Mouse (Mus musculus): Measurements from ENCODE around the gene Rpl36a. TPM values are rescaled to one million over a fixed set of nuclear protein-coding genes. Genes with fewer than 3 reads are reported as not detected.

Gene Rpl36a
- total and polyA plus RNA-seq, 3 experiments: 95.2 to 110 (median 96.5) TPM

- TF ChIP-seq POLR2A (IDR thresholded peaks at IDR 0.05; ENCODE audit: insufficient read depth, low read depth, low read length) (no peak), CTCF (IDR thresholded peaks at IDR 0.05) (no peak), EP300 (IDR thresholded peaks at IDR 0.05; ENCODE audit: insufficient read depth, low read depth, low read length) (no peak)
- intact Hi-C loops (cut with DNase I): no loop called here
- Histone ChIP-seq H3K79me2 (replicated peaks; ENCODE audit: control insufficient read depth, insufficient read depth, low read length) (no peaks in the 10 kb centered on the region), H3K9ac (ENCODE audit: low read depth, low read length) (no peak overlapping the region), H3K4me1 (ENCODE audit: control insufficient read depth, insufficient read depth, low read length) (no peaks in the 10 kb centered on the region), H3K4me3 (no peak overlapping the region), H3K27ac (no peak overlapping the region), H3K36me3 (ENCODE audit: control insufficient read depth, insufficient read depth, low read length) (no peaks in the 10 kb centered on the region), H3K27me3 (ENCODE audit: control insufficient read depth, insufficient read depth, low read length) (no peaks in the 10 kb centered on the region)
- no peak for DNase-seq
- 73% methylated on average over 4 of the region's 4 CpGs for WGBS
Measured at GRCm38 (mm10) chrX:134547330-134547729, 38.1 kb upstream of the Rpl36a start.

DNA sequence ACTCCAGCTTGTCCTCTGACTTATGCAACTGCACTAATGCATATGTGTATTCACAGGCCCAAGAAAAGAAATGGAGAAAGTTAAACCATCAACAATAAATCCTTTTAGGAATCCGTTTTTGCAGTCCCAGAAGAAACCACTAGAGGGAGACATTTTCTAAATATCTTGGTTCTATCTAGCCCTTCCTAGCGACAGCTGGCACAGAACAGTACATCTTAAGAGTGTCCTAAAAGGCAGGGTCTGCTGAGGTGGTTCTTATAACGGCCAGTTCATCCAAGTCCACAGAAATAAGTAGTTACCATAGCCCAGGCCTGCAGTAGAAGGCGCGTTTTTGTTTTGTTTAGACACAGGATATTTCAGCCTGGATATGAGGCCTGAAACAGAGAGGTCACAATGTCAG, 34.6 kb upstream of the Rpl36a start:
- no peaks in the 10 kb centered on the region for H3K36me3 ChIP-seq (ENCODE audit: control insufficient read depth, insufficient read depth, low read length)
- intact Hi-C loops (cut with DNase I): no loop called here
- H3K9ac ChIP-seq (ENCODE audit: low read depth, low read length): no peak overlapping the region
- peaks cover 2% of the 10 kb centered on the region for H3K4me1 ChIP-seq (ENCODE audit: control insufficient read depth, insufficient read depth, low read length)
- no peak overlapping the region for H3K4me3 ChIP-seq
- WGBS: 12% methylated on average over 5 of the region's 5 CpGs
- TF ChIP-seq CTCF (IDR thresholded peaks at IDR 0.05) (peak; percentile 86), POLR2A (IDR thresholded peaks at IDR 0.05; ENCODE audit: insufficient read depth, low read depth, low read length) (no peak)
- H3K27me3 ChIP-seq (ENCODE audit: control insufficient read depth, insufficient read depth, low read length): no peaks in the 10 kb centered on the region
- H3K79me2 ChIP-seq (replicated peaks; ENCODE audit: control insufficient read depth, insufficient read depth, low read length): no peaks in the 10 kb centered on the region
- H3K27ac ChIP-seq: no peak overlapping the region
- DNase-seq: peak in 1 of 2 experiments; percentile 2

DNA sequence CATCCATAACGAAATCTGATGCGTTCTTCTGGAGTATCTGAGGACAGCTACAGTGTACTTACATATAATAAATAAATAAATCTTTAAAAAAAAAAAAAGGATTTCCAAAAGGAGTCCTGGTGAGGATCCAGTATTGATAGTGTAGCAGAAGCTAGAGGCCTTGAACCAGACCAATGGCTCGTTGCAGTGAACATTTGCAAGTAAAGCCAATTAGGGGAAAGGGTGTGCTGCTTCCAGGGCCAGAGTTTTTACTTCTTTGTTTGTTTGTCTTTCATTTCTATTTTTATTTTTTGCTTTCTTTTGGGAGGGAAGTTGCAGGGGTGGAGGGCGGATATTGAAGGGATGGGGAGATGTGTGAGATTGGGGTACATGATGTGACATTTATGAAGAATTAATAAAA, 32.1 kb upstream of the Rpl36a start:
- no peak for TF ChIP-seq CTCF (IDR thresholded peaks at IDR 0.05)
- no peak for TF ChIP-seq POLR2A (IDR thresholded peaks at IDR 0.05; ENCODE audit: insufficient read depth, low read depth, low read length)
- TF ChIP-seq EP300 (IDR thresholded peaks at IDR 0.05; ENCODE audit: insufficient read depth, low read depth, low read length): no peak
- WGBS: 81% methylated on average over 4 of the region's 4 CpGs

GRCm38 (mm10) chrX:134554425-134554824, 31.0 kb upstream of the Rpl36a start:
- H3K36me3 ChIP-seq (ENCODE audit: control insufficient read depth, insufficient read depth, low read length): no peaks in the 10 kb centered on the region
- WGBS: 65% methylated on average over 6 of the region's 6 CpGs

More for the DNA sequence above, 32.1 kb upstream of the Rpl36a start:
- intact Hi-C loops (cut with DNase I): no loop called here
- Histone ChIP-seq H3K4me3 (no peak overlapping the region), H3K36me3 (ENCODE audit: control insufficient read depth, insufficient read depth, low read length) (no peaks in the 10 kb centered on the region), H3K27ac (no peak overlapping the region), H3K4me1 (ENCODE audit: control insufficient read depth, insufficient read depth, low read length) (peaks cover 2% of the 10 kb centered on the region), H3K79me2 (replicated peaks; ENCODE audit: control insufficient read depth, insufficient read depth, low read length) (no peaks in the 10 kb centered on the region), H3K27me3 (ENCODE audit: control insufficient read depth, insufficient read depth, low read length) (no peaks in the 10 kb centered on the region), H3K9ac (ENCODE audit: low read depth, low read length) (no peak overlapping the region)
- no peak for DNase-seq

GRCm38 (mm10) chrX:134564326-134564725, 21.1 kb upstream of the Rpl36a start:
- no peaks in the 10 kb centered on the region for H3K27me3 ChIP-seq (ENCODE audit: control insufficient read depth, insufficient read depth, low read length)
- H3K9ac ChIP-seq (ENCODE audit: low read depth, low read length): no peak overlapping the region
- WGBS: 49% methylated on average over 4 of the region's 4 CpGs

More at GRCm38 (mm10) chrX:134554425-134554824, 31.0 kb upstream of the Rpl36a start:
- intact Hi-C loops (cut with DNase I): no loop called here
- TF ChIP-seq CTCF (IDR thresholded peaks at IDR 0.05) (no peak), EP300 (IDR thresholded peaks at IDR 0.05; ENCODE audit: insufficient read depth, low read depth, low read length) (no peak)
- Histone ChIP-seq H3K9ac (ENCODE audit: low read depth, low read length) (no peak overlapping the region), H3K27me3 (ENCODE audit: control insufficient read depth, insufficient read depth, low read length) (no peaks in the 10 kb centered on the region), H3K79me2 (replicated peaks; ENCODE audit: control insufficient read depth, insufficient read depth, low read length) (no peaks in the 10 kb centered on the region), H3K4me1 (ENCODE audit: control insufficient read depth, insufficient read depth, low read length) (peaks cover 2% of the 10 kb centered on the region), H3K4me3 (no peak overlapping the region), H3K27ac (no peak overlapping the region)
- no peak for DNase-seq

DNA sequence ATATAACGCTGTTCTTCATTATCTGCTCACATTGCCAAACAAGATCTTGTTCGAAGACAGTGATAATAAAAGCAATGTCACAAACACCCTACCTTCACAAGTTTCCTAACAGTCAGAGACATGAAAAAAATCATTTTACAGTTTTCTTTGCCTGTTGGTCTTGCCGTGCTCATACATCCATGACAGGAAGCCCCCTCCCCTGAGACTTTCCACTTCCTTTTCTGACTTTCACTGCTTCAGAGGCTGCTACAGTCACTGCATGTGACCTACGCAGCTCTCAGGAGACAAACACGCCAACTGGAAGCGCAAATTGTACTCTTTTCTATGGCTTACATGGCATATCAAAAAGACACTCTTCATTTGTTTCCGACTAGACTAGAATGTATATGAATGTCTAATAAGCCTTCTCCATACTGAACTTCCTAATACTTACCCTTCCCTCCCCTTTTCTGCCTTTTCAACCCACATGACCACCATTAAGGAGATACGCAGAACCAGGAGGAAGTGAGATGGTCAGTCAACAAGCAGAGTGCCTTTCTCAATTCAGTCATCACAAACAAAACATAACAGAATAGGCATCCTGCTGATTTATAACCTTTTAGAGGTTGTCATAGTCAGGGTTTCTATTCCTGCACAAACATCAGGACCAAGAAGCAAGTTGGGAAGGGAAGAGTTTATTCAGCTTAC, 18.8 kb upstream of the Rpl36a start:
- H3K9ac ChIP-seq (ENCODE audit: low read depth, low read length): no peak overlapping the region
- H3K27ac ChIP-seq: no peak overlapping the region
- no peaks in the 10 kb centered on the region for H3K27me3 ChIP-seq (ENCODE audit: control insufficient read depth, insufficient read depth, low read length)
- H3K4me3 ChIP-seq: no peak overlapping the region
- 52% methylated on average over 8 of the region's 8 CpGs for WGBS
- no peaks in the 10 kb centered on the region for H3K4me1 ChIP-seq (ENCODE audit: control insufficient read depth, insufficient read depth, low read length)
- intact Hi-C loops (cut with DNase I): no loop called here
- TF ChIP-seq POLR2A (IDR thresholded peaks at IDR 0.05; ENCODE audit: insufficient read depth, low read depth, low read length) (no peak), EP300 (IDR thresholded peaks at IDR 0.05; ENCODE audit: insufficient read depth, low read depth, low read length) (no peak), CTCF (IDR thresholded peaks at IDR 0.05) (no peak)
- H3K79me2 ChIP-seq (replicated peaks; ENCODE audit: control insufficient read depth, insufficient read depth, low read length): no peaks in the 10 kb centered on the region
- H3K36me3 ChIP-seq (ENCODE audit: control insufficient read depth, insufficient read depth, low read length): no peaks in the 10 kb centered on the region
- DNase-seq: no peak

More at GRCm38 (mm10) chrX:134564326-134564725, 21.1 kb upstream of the Rpl36a start:
- no peak overlapping the region for H3K4me3 ChIP-seq
- intact Hi-C loops (cut with DNase I): no loop called here
- no peaks in the 10 kb centered on the region for H3K79me2 ChIP-seq (replicated peaks; ENCODE audit: control insufficient read depth, insufficient read depth, low read length)
- no peak for DNase-seq
- no peaks in the 10 kb centered on the region for H3K36me3 ChIP-seq (ENCODE audit: control insufficient read depth, insufficient read depth, low read length)
- no peaks in the 10 kb centered on the region for H3K4me1 ChIP-seq (ENCODE audit: control insufficient read depth, insufficient read depth, low read length)
- H3K27ac ChIP-seq: no peak overlapping the region
- no peak for TF ChIP-seq CTCF (IDR thresholded peaks at IDR 0.05)
- no peak for TF ChIP-seq EP300 (IDR thresholded peaks at IDR 0.05; ENCODE audit: insufficient read depth, low read depth, low read length)
- no peak for TF ChIP-seq POLR2A (IDR thresholded peaks at IDR 0.05; ENCODE audit: insufficient read depth, low read depth, low read length)
